Mouse (Mus musculus) urinary bladder, postnatal 0 days (tissue): ENCODE results near the gene Ccdc182. TPM values are rescaled to one million over a fixed set of nuclear protein-coding genes. Genes with fewer than 3 reads are reported as not detected.

ENCODE experiments used
- polyA plus RNA-seq: library from polyadenylated mRNA; unstranded; fragments of >200 nt; fragmentation: Nextera tagmentation; extraction: Ambion mirVana; gene quantifications from 2 replicates; pipeline ENCODE4 v1.2.1, GENCODE M21; 2015

The Ccdc182 gene
- polyA plus RNA-seq, result not detected in 2 replicates

GRCm38 (mm10) chr11:88293631-88294393 lies at the start of gene Ccdc182:
TSS of gene Ccdc182 (plus strand) at chr11:88294058.

Other genes with a start within 250 kb of the Ccdc182 start
- gene Srsf1, start 246.7 kb upstream of the Ccdc182 start, polyA plus RNA-seq, result 87.6 and 103 TPM in 2 replicates
- 22.1 and 25.2 TPM in 2 replicates for gene Vezf1, start 225.8 kb upstream of the Ccdc182 start, polyA plus RNA-seq
- gene Cuedc1, start 196.0 kb upstream of the Ccdc182 start, polyA plus RNA-seq, result 26.6 and 35.0 TPM in 2 replicates
- gene Mrps23, start 89.7 kb upstream of the Ccdc182 start, polyA plus RNA-seq, result 38.9 and 45.0 TPM in 2 replicates